In the genomic region with DNA sequence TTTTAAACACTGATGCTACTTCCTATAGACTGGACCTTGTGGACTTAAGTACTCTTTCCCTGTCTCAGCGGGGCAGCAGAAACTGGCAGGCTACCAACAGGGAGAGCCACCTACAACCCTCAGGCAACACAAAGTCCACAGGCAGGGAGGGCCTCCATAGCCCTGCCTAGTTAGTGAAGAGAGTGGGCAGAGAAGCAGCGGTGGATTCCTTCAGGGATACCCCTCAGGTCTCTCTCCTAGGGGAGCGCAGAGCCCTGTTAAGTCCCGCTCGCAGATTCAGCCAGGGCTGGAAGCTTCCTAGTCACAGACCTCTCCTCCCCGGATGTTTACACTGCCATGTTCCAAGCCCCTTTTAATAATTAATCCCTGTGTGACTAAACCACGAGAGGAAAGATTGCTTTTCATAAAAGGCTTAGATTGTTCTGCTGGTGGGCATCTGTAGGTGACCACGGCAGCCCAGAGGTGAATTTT, we compare ENCODE assay signal across 8 mouse cellular contexts.
DNase-seq lines count a peak whose midpoint lies in the region; ATAC-seq and TF ChIP-seq lines count a peak whose summit lies in the region.

No protein-coding gene starts in this region.

- H3K27me3 ChIP-seq in hindbrain, embryonic 16.5 days (replicated peaks; ENCODE audit: control insufficient read depth, insufficient read depth, low read length), result no peaks in the 10 kb centered on the region
- H3K27me3 ChIP-seq in liver, embryonic 16.5 days (ENCODE audit: control insufficient read depth, insufficient read depth, low read depth, low read length), result no peaks in the 10 kb centered on the region
- H3K27me3 ChIP-seq in small intestine, adult 2 months (ENCODE audit: control insufficient read depth, insufficient read depth, low read length), result no peaks in the 10 kb centered on the region

- H3K36me3 ChIP-seq in hindbrain, embryonic 16.5 days (ENCODE audit: control insufficient read depth, insufficient read depth, low read length), result no peaks in the 10 kb centered on the region
- no peaks in the 10 kb centered on the region for H3K36me3 ChIP-seq in liver, embryonic 16.5 days (ENCODE audit: control insufficient read depth, insufficient read depth)
- H3K36me3 ChIP-seq in small intestine, adult 2 months (ENCODE audit: control insufficient read depth, insufficient read depth, low read length), result no peaks in the 10 kb centered on the region

- H3K4me2 ChIP-seq in hindbrain, embryonic 16.5 days (ENCODE audit: low read length), result peak overlapping the region; percentile 40
- peak overlapping the region; percentile 28 for H3K4me2 ChIP-seq in liver, embryonic 16.5 days (ENCODE audit: low read depth, low read length)

- no peak for TF ChIP-seq CTCF in embryonic fibroblast, embryonic 13.5 days (IDR thresholded peaks at IDR 0.05; ENCODE audit: borderline replicate concordance, insufficient read depth, low read length)
- TF ChIP-seq CTCF in small intestine, adult 2 months (IDR thresholded peaks at IDR 0.05; ENCODE audit: extremely low read depth, insufficient read length, insufficient replicate concordance, low read depth, low read length), result no peak

- peaks cover 13% of the 10 kb centered on the region for H3K4me1 ChIP-seq in embryonic fibroblast, embryonic 13.5 days (ENCODE audit: control insufficient read depth, insufficient read depth, low read length)
- peaks cover 24% of the 10 kb centered on the region for H3K4me1 ChIP-seq in hindbrain, embryonic 16.5 days (ENCODE audit: control insufficient read depth, insufficient read depth, low read depth, low read length)
- peaks cover 9% of the 10 kb centered on the region for H3K4me1 ChIP-seq in liver, embryonic 16.5 days (ENCODE audit: control insufficient read depth, low read depth, low read length)
- peaks cover 24% of the 10 kb centered on the region for H3K4me1 ChIP-seq in small intestine, adult 2 months (ENCODE audit: control insufficient read depth, insufficient read depth, insufficient read length, low read length)

- peak; percentile 45 for DNase-seq in adrenal gland, postnatal 10 days
- DNase-seq in adrenal gland, adult 8-10 months, result no peak
- no peak for DNase-seq in gastrocnemius, postnatal 36 days
- DNase-seq in right cerebral cortex, postnatal 4 days, result no peak

- no peaks in the 10 kb centered on the region for H3K9me3 ChIP-seq in hindbrain, embryonic 16.5 days (ENCODE audit: control insufficient read depth, low read length)
- no peaks in the 10 kb centered on the region for H3K9me3 ChIP-seq in liver, embryonic 16.5 days (replicated peaks; ENCODE audit: control insufficient read depth, low read length)

- WGBS in hindbrain, embryonic 16.5 days, result 20% methylated on average over 8 of the region's 8 CpGs
- 45% methylated on average over 8 of the region's 8 CpGs for WGBS in liver, embryonic 16.5 days (ENCODE audit: insufficient replicate concordance)
- WGBS in small intestine, adult 2 months, result 15% methylated on average over 8 of the region's 8 CpGs

- intact Hi-C loops in gastrocnemius, postnatal 36 days (cut with DNase I), result no loop called here

- H3K27ac ChIP-seq in embryonic fibroblast, embryonic 13.5 days (ENCODE audit: insufficient read depth, low read length), result peak overlapping the region; percentile 9; the same call in 1 of the 2 replicates
- H3K27ac ChIP-seq in hindbrain, embryonic 16.5 days (ENCODE audit: low read depth, low read length), result peak overlapping the region; percentile 37
- peak overlapping the region; percentile 81 for H3K27ac ChIP-seq in liver, embryonic 16.5 days (ENCODE audit: low read length)
- peak overlapping the region; percentile 89 for H3K27ac ChIP-seq in small intestine, adult 2 months (ENCODE audit: insufficient read depth, low read depth, low read length)

- TF ChIP-seq POLR2A in embryonic fibroblast, embryonic 13.5 days (IDR thresholded peaks at IDR 0.05; ENCODE audit: low read depth, low read length), result no peak
- 0 out of 2 replicates have a peak, but pooled peaks have one; percentile 16 for TF ChIP-seq POLR2A in small intestine, adult 2 months (IDR thresholded peaks at IDR 0.05; ENCODE audit: low read depth, low read length)

- ATAC-seq in hindbrain, embryonic 16.5 days, result peak; percentile 43; the same call in 1 of the 2 replicates
- peak; percentile 79 for ATAC-seq in liver, embryonic 16.5 days (ENCODE audit: low read depth)

- H3K4me3 ChIP-seq in embryonic fibroblast, embryonic 13.5 days (ENCODE audit: insufficient read depth, low read length), result no peak overlapping the region
- H3K4me3 ChIP-seq in hindbrain, embryonic 16.5 days (ENCODE audit: low read length), result no peak overlapping the region
- H3K4me3 ChIP-seq in liver, embryonic 16.5 days (ENCODE audit: low read depth, low read length), result peak overlapping the region; percentile 31
- H3K4me3 ChIP-seq in small intestine, adult 2 months (ENCODE audit: low read depth, low read length), result peak overlapping the region; percentile 56

- H3K9ac ChIP-seq in hindbrain, embryonic 16.5 days (ENCODE audit: low read depth, low read length), result peak overlapping the region; percentile 47
- H3K9ac ChIP-seq in liver, embryonic 16.5 days (ENCODE audit: low read depth, low read length), result 0 out of 2 replicates have a peak overlapping the region, but pooled peaks have one; percentile 42

Comparison
In these comparisons a context has a peak if more than half of its experiments do, and no peak if none do; other contexts are left out.
1. H3K27ac ChIP-seq: peak in every context shown above with its lines; median percentile 89 in small intestine, adult 2 months; 81 in liver, embryonic 16.5 days; 37 in hindbrain, embryonic 16.5 days; 9 in embryonic fibroblast, embryonic 13.5 days.
2. H3K4me3 ChIP-seq: peak in liver, embryonic 16.5 days (single experiment) and small intestine, adult 2 months (single experiment); none in embryonic fibroblast, embryonic 13.5 days (single experiment) and hindbrain, embryonic 16.5 days (single experiment).